Mouse (Mus musculus) megakaryocyte, embryonic 14.5 days (primary cell): ENCODE measurements around the gene Gpr152. TPM values are rescaled to one million over a fixed set of nuclear protein-coding genes. Genes with fewer than 3 reads are reported as not detected.

Experiments
- H3K27me3 ChIP-seq: replicated peaks from 2 replicates; pipeline ENCODE3; 2012; ENCODE audit warnings: inconsistent platforms
- H3K36me3 ChIP-seq: replicated peaks from 2 replicates; pipeline ENCODE3; 2012; ENCODE audit warnings: low read length, inconsistent platforms, mixed read lengths
- H3K4me1 ChIP-seq: 2 replicates; pipeline ENCODE4 v1.6.1; 2012; ENCODE audit warnings: inconsistent platforms
- H3K4me3 ChIP-seq: replicated peaks from 2 replicates; pipeline ENCODE3; 2012; ENCODE audit warnings: moderate library complexity, mild to moderate bottlenecking, inconsistent platforms
- H3K9me3 ChIP-seq: 2 replicates; pipeline ENCODE4 v1.6.1; 2012; ENCODE audit warnings: inconsistent platforms
- FLI1 ChIP-seq: IDR thresholded peaks from 2 replicates; pipeline ENCODE4 v1.6.1; 2012; ENCODE audit warnings: low read length, inconsistent platforms, mixed read lengths
- GATA1 ChIP-seq: IDR thresholded peaks from 3 replicates; pipeline ENCODE4 v1.6.1; 2012; ENCODE audit warnings: mixed read lengths, low read length, inconsistent platforms, borderline replicate concordance
- polyA plus RNA-seq: library from polyadenylated mRNA; stranded (reverse); fragments of >175 nt; gene quantifications from 2 replicates; pipeline ENCODE4 v1.2.3, GENCODE M21; 2012; ENCODE audit warnings: low replicate concordance; ENCODE audit not compliant: insufficient read depth

Gpr152 gene
- polyA plus RNA-seq, 1 experiment: not detected

- Histone ChIP-seq H3K4me1 (peaks cover 84% of the 10 kb centered on the region), H3K27me3 (no peaks in the 10 kb centered on the region)
- TF ChIP-seq GATA1 (no peak), FLI1 (no peak)
Measured at GRCm38 (mm10) chr19:4166678-4167476, 27.3 kb downstream of the Gpr152 start.

DNA sequence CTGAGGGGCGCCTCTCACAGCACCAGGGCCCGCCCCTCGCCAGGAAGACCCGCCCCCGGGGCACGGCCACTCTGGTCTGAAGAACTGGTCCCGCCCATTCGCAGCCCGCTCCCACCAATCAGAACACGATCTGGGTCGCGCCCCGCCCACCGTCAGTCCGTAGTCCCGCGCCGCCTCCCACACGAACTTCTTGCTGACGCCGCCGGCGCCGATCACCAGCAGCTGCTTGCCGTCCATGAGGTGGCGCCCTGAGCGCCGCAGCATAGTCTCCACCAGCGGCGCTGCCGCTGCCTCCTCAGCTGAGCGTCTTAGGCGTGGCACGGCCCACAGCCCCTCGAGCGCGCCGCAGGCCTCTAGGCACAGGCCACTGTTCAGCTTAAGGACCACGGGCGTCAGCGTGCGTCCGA, 29.8 kb downstream of the Gpr152 start:
- no peak for TF ChIP-seq GATA1
- TF ChIP-seq FLI1: no peak; the same call in 1 of the 2 replicates
- peaks cover 83% of the 10 kb centered on the region for H3K4me1 ChIP-seq
- H3K9me3 ChIP-seq: no peaks in the 10 kb centered on the region
- H3K36me3 ChIP-seq: no peaks in the 10 kb centered on the region
- peak overlapping the region; percentile 96 for H3K4me3 ChIP-seq
- no peaks in the 10 kb centered on the region for H3K27me3 ChIP-seq

More at GRCm38 (mm10) chr19:4166678-4167476, 27.3 kb downstream of the Gpr152 start:
- Histone ChIP-seq H3K4me3 (peak overlapping the region; percentile 24), H3K36me3 (peaks cover 3% of the 10 kb centered on the region), H3K9me3 (no peaks in the 10 kb centered on the region)

GRCm38 (mm10) chr19:4169810-4170209, 30.2 kb downstream of the Gpr152 start:
- H3K27me3 ChIP-seq: no peaks in the 10 kb centered on the region
- peak overlapping the region; percentile 96 for H3K4me3 ChIP-seq
- H3K36me3 ChIP-seq: no peaks in the 10 kb centered on the region
- H3K9me3 ChIP-seq: no peaks in the 10 kb centered on the region
- TF ChIP-seq GATA1 (no peak), FLI1 (no peak)
- H3K4me1 ChIP-seq: peaks cover 80% of the 10 kb centered on the region

- peaks cover 80% of the 10 kb centered on the region for H3K4me1 ChIP-seq
- H3K27me3 ChIP-seq: peaks cover 6% of the 10 kb centered on the region
- H3K36me3 ChIP-seq: no peaks in the 10 kb centered on the region
- no peaks in the 10 kb centered on the region for H3K9me3 ChIP-seq
- peak overlapping the region; percentile 57 for H3K4me3 ChIP-seq
- TF ChIP-seq GATA1 (no peak), FLI1 (no peak)
Measured at GRCm38 (mm10) chr19:4170723-4171392, 31.3 kb downstream of the Gpr152 start.

GRCm38 (mm10) chr19:4171393-4172290, 32.1 kb downstream of the Gpr152 start:
- Histone ChIP-seq H3K9me3 (no peaks in the 10 kb centered on the region), H3K4me3 (peak overlapping the region; percentile 44), H3K27me3 (peaks cover 10% of the 10 kb centered on the region), H3K4me1 (peaks cover 75% of the 10 kb centered on the region), H3K36me3 (no peaks in the 10 kb centered on the region)
- TF ChIP-seq GATA1: no peak
- no peak for TF ChIP-seq FLI1

DNA sequence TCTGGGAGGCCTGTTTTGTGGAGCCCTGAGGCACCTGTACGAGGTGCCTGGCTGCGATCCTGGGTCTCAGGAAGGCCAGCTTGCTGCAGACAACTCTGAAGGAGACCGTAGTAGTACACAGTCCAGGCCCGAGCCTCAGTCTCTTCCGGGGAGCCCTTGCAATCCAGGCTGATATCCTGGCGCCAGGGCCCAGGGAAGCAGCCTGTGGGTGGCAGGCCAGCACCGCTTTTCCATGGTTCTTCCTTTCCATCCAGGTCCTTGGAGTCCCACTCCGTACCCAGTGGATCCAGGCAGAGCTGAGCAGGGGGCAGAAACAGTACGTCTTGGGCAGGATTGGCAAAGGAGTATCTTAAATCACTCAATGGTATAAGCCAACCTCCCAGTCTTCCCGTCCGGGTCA, 33.3 kb downstream of the Gpr152 start:
- peaks cover 67% of the 10 kb centered on the region for H3K4me1 ChIP-seq
- H3K27me3 ChIP-seq: peaks cover 11% of the 10 kb centered on the region
- TF ChIP-seq GATA1 (no peak), FLI1 (no peak)
- H3K9me3 ChIP-seq: no peaks in the 10 kb centered on the region
- H3K36me3 ChIP-seq: no peaks in the 10 kb centered on the region
- no peak overlapping the region for H3K4me3 ChIP-seq

- H3K27me3 ChIP-seq: peaks cover 12% of the 10 kb centered on the region
- H3K36me3 ChIP-seq: no peaks in the 10 kb centered on the region
- no peak within 1 kb of the TSS for H3K4me3 ChIP-seq
- TF ChIP-seq FLI1 (no peak), GATA1 (no peak)
- H3K4me1 ChIP-seq: peaks cover 58% of the 10 kb centered on the region
- no peaks in the 10 kb centered on the region for H3K9me3 ChIP-seq
Measured at GRCm38 (mm10) chr19:4175368-4175947, 35.9 kb downstream of the Gpr152 start, which contains the start of gene Carns1. Carns1 (minus strand) TSS chr19:4175479.

GRCm38 (mm10) chr19:4180411-4180810, 40.8 kb downstream of the Gpr152 start:
- H3K36me3 ChIP-seq: peaks cover 20% of the 10 kb centered on the region
- H3K4me1 ChIP-seq: peaks cover 58% of the 10 kb centered on the region
- H3K4me3 ChIP-seq: no peak overlapping the region
- H3K9me3 ChIP-seq: no peaks in the 10 kb centered on the region
- TF ChIP-seq FLI1 (no peak), GATA1 (no peak)
- peaks cover 11% of the 10 kb centered on the region for H3K27me3 ChIP-seq

- Histone ChIP-seq H3K36me3 (peaks cover 22% of the 10 kb centered on the region), H3K4me3 (no peak overlapping the region), H3K9me3 (no peaks in the 10 kb centered on the region), H3K4me1 (peaks cover 65% of the 10 kb centered on the region), H3K27me3 (peaks cover 3% of the 10 kb centered on the region)
- TF ChIP-seq GATA1 (no peak), FLI1 (no peak)
Measured at GRCm38 (mm10) chr19:4181892-4182291, 42.3 kb downstream of the Gpr152 start.
